Mouse (Mus musculus): Measurements from ENCODE around the gene Kcnd1.

Gene Kcnd1

DNA sequence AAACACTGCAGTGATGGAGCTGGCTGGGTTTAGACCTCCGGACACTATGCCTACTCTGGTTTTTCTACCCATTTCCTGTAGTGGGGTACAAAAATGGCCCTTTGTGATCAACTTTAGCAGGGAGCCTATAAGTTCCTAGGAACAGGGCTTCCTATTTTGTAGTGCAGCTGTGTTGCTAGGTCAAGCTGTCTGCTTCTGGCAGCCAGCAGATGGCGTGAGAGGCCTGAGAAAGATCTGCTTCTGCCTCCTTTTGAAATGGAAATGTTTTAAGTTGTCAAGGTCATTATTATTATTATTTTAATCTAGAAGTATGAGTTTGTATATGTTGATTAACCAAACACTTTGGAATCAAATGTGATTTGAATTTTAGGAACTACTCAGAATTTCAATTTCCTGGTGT lies 32.5 kb downstream of the Kcnd1 start:
- DNase-seq (ENCODE audit: low read depth, low spot score), result peak; percentile 61

DNA sequence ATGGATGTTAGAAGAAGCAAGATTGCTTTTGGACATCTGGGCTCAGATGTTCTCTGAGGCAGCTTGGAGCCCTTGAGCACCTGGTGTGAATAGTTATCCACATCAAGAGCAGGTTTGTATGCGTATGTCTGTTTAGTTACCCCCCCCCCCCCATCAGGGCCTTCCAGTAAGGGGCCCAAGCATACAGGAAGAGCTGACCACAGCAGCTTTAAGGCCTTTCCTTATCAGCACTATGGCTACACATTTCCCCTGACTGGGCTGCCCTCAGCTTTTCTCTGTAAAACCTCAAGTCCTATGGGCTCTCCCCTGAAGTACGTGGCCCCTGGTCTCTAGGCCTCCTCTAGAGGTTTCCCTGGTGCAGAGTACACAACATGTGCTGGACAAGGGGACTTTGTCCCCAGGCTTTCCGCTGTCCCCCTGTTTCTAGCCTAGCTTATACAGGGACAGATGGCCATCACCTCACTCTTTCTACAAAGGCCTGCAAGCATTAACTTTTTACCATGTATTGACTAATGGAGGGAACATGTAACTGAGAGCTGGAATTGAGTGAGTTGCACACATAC lies 37.2 kb downstream of the Kcnd1 start:
- no peak for DNase-seq (ENCODE audit: low read depth, low spot score)

DNA sequence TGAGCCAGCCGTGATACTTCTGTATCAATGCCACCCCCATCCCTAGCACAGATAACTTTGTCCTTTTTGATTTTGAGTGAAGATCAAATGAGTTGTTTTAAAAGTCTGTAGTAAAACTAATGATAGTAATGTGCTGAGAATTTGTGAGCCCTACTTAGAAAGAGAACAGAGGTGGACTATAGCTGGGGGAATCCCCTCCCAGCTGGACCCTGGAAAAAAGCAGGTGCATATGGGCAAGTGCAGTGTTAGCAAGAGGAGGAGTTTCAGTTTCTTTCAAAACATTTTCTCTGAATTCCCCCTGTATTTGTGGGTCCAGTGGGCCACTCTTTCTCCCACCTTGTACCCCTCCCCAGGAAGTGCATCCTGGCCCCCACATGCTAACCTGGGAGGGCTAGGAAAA lies 41.1 kb downstream of the Kcnd1 start:
- peak; percentile 60 for DNase-seq (ENCODE audit: low read depth, low spot score)

DNA sequence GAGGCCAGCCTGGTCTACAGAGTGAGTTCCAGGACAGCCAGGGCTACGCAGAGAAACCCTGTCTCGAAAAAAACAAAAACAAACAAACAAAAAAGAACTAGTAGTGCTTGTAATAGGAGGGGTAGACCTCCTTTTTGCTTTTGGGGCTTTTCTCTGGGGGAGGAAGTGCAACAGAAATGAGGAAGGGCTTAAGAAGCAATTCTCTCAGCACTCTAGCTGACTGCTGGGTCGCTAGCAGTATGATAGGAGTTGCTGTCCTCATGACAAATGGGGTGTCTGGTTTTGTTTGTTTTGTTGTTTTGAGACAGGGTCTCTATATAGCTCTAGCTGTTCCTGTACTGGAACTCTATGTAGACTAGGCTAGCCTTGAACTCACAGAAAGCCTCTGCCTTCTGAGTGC lies 42.5 kb downstream of the Kcnd1 start:
- DNase-seq (ENCODE audit: low read depth, low spot score), result peak; percentile 70

DNA sequence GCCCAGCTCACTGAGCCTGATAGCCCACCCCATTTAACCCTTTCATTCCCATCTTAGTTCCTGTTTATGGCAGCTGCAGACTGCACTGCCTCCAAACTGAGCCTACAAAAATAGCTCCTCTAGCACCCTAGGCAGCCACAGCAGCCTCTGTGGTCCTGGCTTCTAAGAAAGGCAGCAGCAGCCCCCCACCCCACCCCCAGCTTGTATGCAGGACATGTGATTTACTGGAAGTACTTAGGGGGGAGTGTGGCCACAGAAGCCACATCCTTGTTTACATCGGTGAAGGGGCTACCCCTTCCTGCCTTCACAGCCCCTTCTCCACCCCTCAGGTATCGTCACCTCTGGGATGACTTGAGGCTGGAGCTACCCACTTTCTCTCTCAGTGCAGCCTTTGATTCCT lies 43.3 kb downstream of the Kcnd1 start:
- peak; percentile 68 for DNase-seq (ENCODE audit: low read depth, low spot score)

DNA sequence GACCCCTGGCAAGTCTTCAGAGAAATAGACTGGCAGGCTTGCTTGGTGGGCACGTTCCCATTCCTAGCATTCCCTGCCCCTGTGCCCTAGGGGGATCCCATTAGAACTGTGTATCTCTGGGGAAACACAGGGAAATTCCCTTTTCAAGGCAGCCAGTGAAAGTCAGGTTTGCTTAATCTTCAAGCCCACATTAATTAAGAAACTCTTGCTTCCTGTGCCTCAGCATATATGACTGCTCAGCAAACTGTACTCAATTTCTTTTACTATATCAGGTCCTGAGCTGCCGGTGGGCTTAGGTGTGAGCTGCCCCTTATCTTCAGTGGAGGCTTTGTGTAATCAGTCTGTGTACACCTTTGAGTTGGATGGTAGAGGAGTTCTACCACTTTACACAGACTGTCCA lies 43.7 kb downstream of the Kcnd1 start:
- DNase-seq (ENCODE audit: low read depth, low spot score), result peak; percentile 40

DNA sequence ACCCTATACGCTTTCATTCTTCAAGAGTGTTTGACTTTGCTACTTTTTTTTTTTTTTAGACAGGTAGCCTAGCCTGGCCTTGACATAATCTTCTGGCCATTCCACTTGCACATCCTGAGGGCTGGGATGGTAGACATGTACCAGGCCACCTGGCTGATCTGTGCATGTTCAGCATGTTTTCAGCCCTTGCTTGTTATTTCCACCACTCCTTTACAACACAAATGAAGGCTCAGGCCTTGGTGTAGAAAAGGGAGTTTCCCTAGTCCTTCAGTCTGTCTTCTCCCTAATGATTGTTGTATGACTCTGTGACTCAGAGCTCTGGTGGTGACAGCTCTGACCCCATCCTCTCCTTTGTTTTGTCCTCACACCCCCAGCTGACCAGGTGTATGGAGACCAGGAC lies 45.1 kb downstream of the Kcnd1 start:
- DNase-seq (ENCODE audit: low read depth, low spot score), result no peak

DNA sequence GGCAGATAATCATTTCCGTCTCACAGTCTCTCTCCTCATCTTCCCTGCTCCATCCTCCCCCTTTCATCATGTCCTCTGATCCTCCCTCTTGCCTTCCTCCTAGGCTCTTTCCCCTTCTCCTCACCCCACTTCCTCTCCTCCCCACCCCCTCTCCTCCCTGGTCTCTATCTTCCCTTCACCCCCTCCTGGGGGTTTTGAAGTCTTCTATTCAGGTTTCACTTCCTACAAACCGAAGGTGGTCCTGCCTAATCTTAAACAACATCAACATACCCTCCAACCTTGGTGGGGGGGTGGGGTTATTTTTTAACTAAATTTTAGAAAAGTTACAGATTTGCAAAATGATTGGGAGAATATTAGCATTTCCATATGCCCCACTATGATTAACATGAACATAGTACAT lies 46.4 kb downstream of the Kcnd1 start:
- peak; percentile 10 for DNase-seq (ENCODE audit: low read depth, low spot score)

DNA sequence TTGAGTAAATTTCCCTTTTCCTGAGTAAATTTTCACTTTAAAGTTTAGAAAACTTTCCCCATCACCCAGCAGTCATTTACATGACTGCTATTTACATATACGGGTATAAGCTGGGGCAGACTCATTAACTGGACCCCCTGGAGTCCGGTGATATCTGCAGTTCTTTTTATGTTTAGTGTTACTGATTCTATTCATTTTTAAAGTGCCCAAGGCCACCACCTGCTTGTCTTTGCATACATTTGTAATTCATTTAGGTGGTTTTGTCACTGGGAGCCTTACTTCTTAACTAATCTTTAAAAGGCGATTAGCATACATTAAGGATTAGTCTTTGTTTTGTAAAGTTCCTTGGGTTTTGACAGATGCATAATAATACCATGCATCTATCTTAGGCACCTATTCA lies 47.7 kb downstream of the Kcnd1 start:
- DNase-seq (ENCODE audit: low read depth, low spot score), result no peak

DNA sequence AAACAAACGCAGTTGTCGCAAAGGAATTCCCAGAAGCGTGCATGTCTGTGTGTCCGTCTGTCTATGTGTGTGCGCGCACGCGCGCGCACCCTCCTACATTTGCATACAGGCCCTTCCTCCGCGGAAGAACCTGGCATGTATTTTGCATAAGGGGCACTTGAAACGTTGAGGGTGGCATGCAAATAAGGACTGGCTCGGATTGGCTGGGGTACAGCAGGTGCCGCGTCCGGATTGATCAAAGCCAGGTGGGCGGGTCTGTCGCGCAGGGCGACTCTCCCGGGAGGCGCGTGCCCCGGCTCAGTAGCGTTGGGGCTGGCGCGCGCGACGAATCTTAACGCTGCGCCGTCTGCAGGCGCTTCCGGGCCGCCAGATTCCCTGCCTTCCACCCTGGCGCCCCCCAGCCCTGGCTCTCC lies 55.9 kb downstream of the Kcnd1 start, which contains the start of gene Pim2:
Gene Pim2, plus strand, starts transcription at position 256 of the 413 bp plus-strand sequence.
- peak; percentile 90 for DNase-seq (ENCODE audit: low read depth, low spot score)

DNA sequence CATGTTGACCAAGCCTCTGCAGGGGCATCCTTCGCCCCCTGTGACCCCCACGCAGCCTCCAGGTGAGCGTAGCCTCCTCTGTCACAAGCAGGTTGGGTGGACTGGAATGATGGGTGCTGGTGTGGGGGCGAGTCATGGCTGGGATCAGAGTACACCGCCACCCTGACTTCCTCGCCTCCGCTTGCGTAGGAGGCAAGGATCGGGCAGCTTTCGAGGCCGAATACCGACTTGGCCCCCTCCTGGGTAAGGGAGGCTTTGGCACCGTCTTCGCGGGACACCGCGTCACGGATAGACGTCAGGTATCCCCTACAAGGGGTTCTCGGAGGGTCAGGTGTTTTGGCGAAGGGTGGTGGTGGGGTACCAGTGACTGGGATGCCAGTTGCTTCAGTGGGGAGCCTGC lies 56.4 kb downstream of the Kcnd1 start:
- DNase-seq (ENCODE audit: low read depth, low spot score), result peak; percentile 48

DNA sequence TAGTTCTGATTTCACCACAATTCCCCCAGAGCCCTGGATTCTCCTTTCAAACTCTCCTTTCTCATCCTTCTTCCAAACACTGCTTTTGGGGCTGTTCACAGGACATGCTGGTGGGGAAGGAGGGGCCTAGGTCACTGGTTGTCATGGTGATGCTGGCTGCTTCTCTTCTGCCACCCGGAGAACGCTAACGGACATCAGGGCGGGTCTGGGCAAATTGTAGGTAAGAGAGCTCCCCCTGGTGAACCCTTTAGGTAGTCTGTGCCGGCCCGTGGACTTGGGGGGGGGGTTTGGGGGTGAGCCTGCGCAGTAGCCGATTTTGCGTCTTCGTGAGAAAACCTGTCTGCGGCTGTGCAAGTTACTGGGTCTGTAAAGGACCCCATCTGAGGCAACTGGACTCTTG lies 57.7 kb downstream of the Kcnd1 start:
- DNase-seq (ENCODE audit: low read depth, low spot score), result peak; percentile 88

DNA sequence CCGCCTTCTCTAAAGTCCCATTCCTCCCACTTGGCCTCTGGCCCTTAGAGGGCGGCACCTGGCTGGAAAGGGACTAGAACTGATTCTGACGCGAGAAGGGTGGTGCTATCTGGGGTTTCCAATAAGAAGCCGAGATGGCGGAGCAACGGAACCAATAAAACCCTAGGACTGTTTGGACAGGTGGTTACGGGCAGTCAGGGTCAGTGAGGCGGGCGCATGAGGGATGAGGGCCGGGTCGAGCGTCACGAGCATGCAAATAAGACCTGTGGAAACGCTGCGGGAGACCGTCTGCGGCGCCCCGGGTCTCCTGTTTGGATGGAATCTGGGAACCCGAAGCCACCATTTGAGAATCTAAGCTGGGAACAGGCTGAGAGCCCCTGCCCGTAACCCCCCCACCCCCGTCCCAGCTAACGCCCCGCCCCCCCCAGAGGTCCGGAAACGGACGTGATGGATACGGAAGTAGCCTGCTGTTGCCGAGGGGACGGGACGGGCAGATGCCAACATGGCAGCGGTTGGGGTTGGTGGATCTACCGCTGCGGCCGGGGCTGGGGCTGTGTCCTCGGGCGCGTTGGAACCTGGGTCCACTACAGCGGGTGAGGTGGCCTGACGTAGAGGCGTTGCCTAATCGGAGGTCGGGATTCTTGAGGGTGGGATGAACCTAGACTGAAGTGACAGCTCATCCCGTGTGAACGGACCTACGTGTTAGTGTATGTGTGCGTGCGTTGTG lies 61.9 kb downstream of the Kcnd1 start, which contains the start of gene Slc35a2:
Gene Slc35a2, plus strand, starts transcription at position 188 of the 727 bp plus-strand sequence.
- peak; percentile 89 for DNase-seq (ENCODE audit: low read depth, low spot score)

All from A20 (cell line).